Mouse (Mus musculus) megakaryocyte, embryonic 14.5 days (primary cell): ENCODE results near the gene Golph3.

Source experiments
- FLI1 ChIP-seq: IDR thresholded peaks from 2 replicates; pipeline ENCODE4 v1.6.1; 2012; ENCODE audit warnings: low read length, inconsistent platforms, mixed read lengths
- GATA1 ChIP-seq: IDR thresholded peaks from 3 replicates; pipeline ENCODE4 v1.6.1; 2012; ENCODE audit warnings: mixed read lengths, low read length, inconsistent platforms, borderline replicate concordance

- TF ChIP-seq GATA1 (no peak), FLI1 (no peak)
These were observed 20.1 kb downstream of the Golph3 start for GRCm38 (mm10) chr15:12341401-12341758.
